Mouse (Mus musculus) testis, adult 2 months (tissue): ENCODE data around the gene Nox3.

Experiments used
- CTCF ChIP-seq: fragments of 200-500 bp; IDR thresholded peaks from 2 replicates; pipeline ENCODE4 v1.5.1; 2012; ENCODE audit warnings: low read depth, mild to moderate bottlenecking, inconsistent platforms, low read length, moderate library complexity; ENCODE audit not compliant: control insufficient read depth, insufficient read depth, insufficient replicate concordance
- POLR2A ChIP-seq: fragments of 200-500 bp; IDR thresholded peaks from 2 replicates; pipeline ENCODE4 v1.6.1; 2012; ENCODE audit warnings: low read depth, mild to moderate bottlenecking, inconsistent platforms, low read length, moderate library complexity; ENCODE audit not compliant: control insufficient read depth

GRCm38 (mm10) chr17:3650377-3650776 lies 45.7 kb downstream of the Nox3 start:
- TF ChIP-seq CTCF (no peak), POLR2A (no peak)
